Mouse (Mus musculus) bone marrow, adult 2 months (tissue): ENCODE data around the gene Ergic3.

Experiments used
- CTCF ChIP-seq: fragments of 200-500 bp; IDR thresholded peaks from 2 replicates; pipeline ENCODE4 v1.5.1; 2011; ENCODE audit warnings: low read length, control low read depth; ENCODE audit not compliant: control insufficient read depth, insufficient read depth
- POLR2A ChIP-seq: fragments of 200-500 bp; IDR thresholded peaks from 2 replicates; pipeline ENCODE4 v1.6.1; 2011; ENCODE audit warnings: low read depth, mild to moderate bottlenecking, control low read depth, low read length, borderline replicate concordance; ENCODE audit not compliant: control insufficient read depth

GRCm38 (mm10) chr2:156005393-156005792, 2.5 kb upstream of the Ergic3 start:
- TF ChIP-seq POLR2A (no peak), CTCF (no peak)
